Mouse (Mus musculus) olfactory bulb, adult 2 months (tissue): ENCODE data around the gene Pax5. TPM values are rescaled to one million over a fixed set of nuclear protein-coding genes. Genes with fewer than 3 reads are reported as not detected.

ENCODE experiments used
- H3K27ac ChIP-seq: fragments of 200-500 bp; 2 replicates; pipeline ENCODE4 v1.5.1; 2012; ENCODE audit warnings: low read depth, low read length; ENCODE audit not compliant: insufficient read depth
- H3K4me1 ChIP-seq: fragments of 200-500 bp; 2 replicates; pipeline ENCODE4 v1.6.1; 2012; ENCODE audit warnings: low read length; ENCODE audit not compliant: control insufficient read depth, insufficient read depth
- H3K4me3 ChIP-seq: fragments of 200-500 bp; 2 replicates; pipeline ENCODE4 v1.5.1; 2012; ENCODE audit warnings: mild to moderate bottlenecking, low read depth, low read length, moderate library complexity; ENCODE audit not compliant: insufficient read depth
- CTCF ChIP-seq: fragments of 200-500 bp; IDR thresholded peaks from 2 replicates; pipeline ENCODE4 v1.5.1; 2012; ENCODE audit warnings: low read depth, mild to moderate bottlenecking, low read length, moderate library complexity; ENCODE audit not compliant: insufficient read depth
- POLR2A ChIP-seq: fragments of 200-500 bp; IDR thresholded peaks from 2 replicates; pipeline ENCODE4 v1.6.1; 2012; ENCODE audit warnings: mild to moderate bottlenecking, low read depth, low read length, moderate library complexity; ENCODE audit not compliant: insufficient read depth
- WGBS: fragments of 180-500 bp; shearing (Covaris S2); methylation state at CpG from one replicate; pipeline ENCODE4 v1.1.7; 2018; 5-methylcytosine and 5-hydroxymethylcytosine counted together
- polyA plus RNA-seq: library from polyadenylated mRNA; stranded (reverse); fragments of >200 nt; gene quantifications from 2 replicates; pipeline ENCODE4 v1.2.4, GENCODE M21; 2012; ENCODE audit warnings: low replicate concordance; ENCODE audit not compliant: missing spikeins, insufficient read depth, insufficient read length

Gene Pax5
- polyA plus RNA-seq, 1 experiment = not detected

- Histone ChIP-seq H3K27ac (no peak overlapping the region), H3K4me3 (no peak overlapping the region), H3K4me1 (no peaks in the 10 kb centered on the region)
- TF ChIP-seq CTCF (no peak), POLR2A (no peak)
- 85% methylated on average over 12 of the region's 12 CpGs for WGBS
These were observed 144.9 kb downstream of the Pax5 start for GRCm38 (mm10) chr4:44565126-44566082.

DNA sequence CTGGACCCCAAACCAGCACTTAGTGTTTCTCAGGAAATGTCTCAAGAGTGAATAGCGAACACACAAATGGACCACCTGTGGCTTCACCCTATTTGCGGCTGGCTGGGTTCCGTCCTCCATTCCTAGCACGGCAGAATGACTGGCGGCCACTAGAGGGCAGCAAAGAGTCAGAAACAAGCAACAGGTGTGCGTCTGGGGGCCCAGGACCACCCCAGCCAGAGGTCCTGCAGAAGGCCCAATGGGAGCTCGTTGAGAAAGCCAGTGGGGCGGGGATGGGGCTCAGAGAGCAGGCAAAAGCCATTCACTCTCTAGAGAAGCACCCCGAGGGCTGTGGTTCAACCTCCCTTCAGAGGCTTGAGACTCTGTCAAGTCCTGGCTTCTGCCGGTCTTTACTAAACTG lies 145.7 kb downstream of the Pax5 start:
- H3K4me3 ChIP-seq = no peak overlapping the region
- 5% methylated on average over 10 of the region's 10 CpGs for WGBS
- H3K4me1 ChIP-seq = no peaks in the 10 kb centered on the region
- no peak overlapping the region for H3K27ac ChIP-seq
- TF ChIP-seq POLR2A = no peak
- TF ChIP-seq CTCF = peak; percentile 81

- TF ChIP-seq CTCF (no peak), POLR2A (no peak)
- Histone ChIP-seq H3K4me1 (peaks cover 16% of the 10 kb centered on the region), H3K4me3 (no peak overlapping the region), H3K27ac (no peak overlapping the region)
- WGBS = 65% methylated on average over 8 of the region's 8 CpGs
These were observed 149.3 kb downstream of the Pax5 start for GRCm38 (mm10) chr4:44560956-44561355.

- WGBS = 9% methylated on average over 7 of the region's 7 CpGs
- TF ChIP-seq CTCF = no peak
- TF ChIP-seq POLR2A = no peak
- peaks cover 16% of the 10 kb centered on the region for H3K4me1 ChIP-seq
- no peak overlapping the region for H3K4me3 ChIP-seq
- H3K27ac ChIP-seq = no peak overlapping the region
These were observed 151.7 kb downstream of the Pax5 start for GRCm38 (mm10) chr4:44558564-44558955.

- TF ChIP-seq POLR2A (no peak), CTCF (peak; percentile 68)
- Histone ChIP-seq H3K4me3 (peak overlapping the region; percentile 37), H3K27ac (no peak overlapping the region), H3K4me1 (peaks cover 16% of the 10 kb centered on the region)
- 3% methylated on average over 36 of the region's 36 CpGs for WGBS
These were observed 152.3 kb downstream of the Pax5 start for GRCm38 (mm10) chr4:44557815-44558563.

DNA sequence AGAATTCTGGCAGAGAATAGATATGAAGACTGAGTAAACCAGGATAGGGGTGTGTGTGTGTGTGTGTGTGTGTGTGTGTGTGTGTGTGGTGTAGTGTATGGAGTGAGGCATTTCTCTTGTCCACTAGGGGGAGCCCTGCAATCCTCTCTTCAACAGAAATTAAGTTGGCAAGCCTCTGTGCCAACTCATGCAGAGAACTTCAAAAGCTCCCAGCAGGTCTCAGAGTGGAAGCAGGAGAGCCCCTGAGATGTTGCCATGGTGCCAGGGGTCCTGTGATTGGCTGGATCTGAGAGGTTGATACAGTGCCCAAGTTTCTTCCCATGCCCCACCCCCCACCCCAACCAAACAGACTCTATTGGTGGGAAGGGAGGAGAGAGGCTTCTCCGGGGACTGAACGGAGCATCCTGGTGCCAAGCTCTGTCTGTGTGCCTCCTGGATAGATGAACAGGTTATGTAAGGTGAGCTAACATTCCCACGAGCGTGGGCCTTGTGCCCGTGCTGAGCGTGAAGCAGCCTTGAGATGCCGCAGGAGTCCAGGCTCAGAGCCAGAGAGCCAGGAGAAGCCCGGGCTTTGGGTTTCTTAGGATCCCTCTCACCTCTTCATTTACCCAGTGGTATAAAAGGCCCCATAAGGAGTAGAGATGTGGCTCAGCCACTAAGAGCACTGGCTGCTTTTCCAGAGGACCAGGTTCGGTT lies 153.6 kb downstream of the Pax5 start:
- no peak for TF ChIP-seq CTCF
- TF ChIP-seq POLR2A = no peak
- Histone ChIP-seq H3K4me3 (no peak overlapping the region), H3K4me1 (peaks cover 16% of the 10 kb centered on the region), H3K27ac (no peak overlapping the region)
- WGBS = 65% methylated on average over 9 of the region's 9 CpGs

- TF ChIP-seq POLR2A (no peak), CTCF (no peak)
- WGBS = 91% methylated on average over 9 of the region's 9 CpGs
- no peak overlapping the region for H3K27ac ChIP-seq
- H3K4me3 ChIP-seq = no peak overlapping the region
- peaks cover 16% of the 10 kb centered on the region for H3K4me1 ChIP-seq
These were observed 154.7 kb downstream of the Pax5 start for GRCm38 (mm10) chr4:44555576-44555975.

- Histone ChIP-seq H3K4me1 (no peaks in the 10 kb centered on the region), H3K27ac (no peak overlapping the region), H3K4me3 (no peak overlapping the region)
- WGBS = 91% methylated on average over 12 of the region's 12 CpGs
- TF ChIP-seq POLR2A (no peak), CTCF (no peak)
These were observed 158.8 kb downstream of the Pax5 start for GRCm38 (mm10) chr4:44551470-44551869.
